Mouse (Mus musculus): ENCODE data around the gene Ltbp2. TPM values are rescaled to one million over a fixed set of nuclear protein-coding genes. Genes with fewer than 3 reads are reported as not detected.
A peak's percentile ranks its signal among the peaks of the same experiment; 100 is the strongest.

Ltbp2 gene
- polyA plus RNA-seq, 2 experiments, result 5.2 to 12.3 TPM

DNA sequence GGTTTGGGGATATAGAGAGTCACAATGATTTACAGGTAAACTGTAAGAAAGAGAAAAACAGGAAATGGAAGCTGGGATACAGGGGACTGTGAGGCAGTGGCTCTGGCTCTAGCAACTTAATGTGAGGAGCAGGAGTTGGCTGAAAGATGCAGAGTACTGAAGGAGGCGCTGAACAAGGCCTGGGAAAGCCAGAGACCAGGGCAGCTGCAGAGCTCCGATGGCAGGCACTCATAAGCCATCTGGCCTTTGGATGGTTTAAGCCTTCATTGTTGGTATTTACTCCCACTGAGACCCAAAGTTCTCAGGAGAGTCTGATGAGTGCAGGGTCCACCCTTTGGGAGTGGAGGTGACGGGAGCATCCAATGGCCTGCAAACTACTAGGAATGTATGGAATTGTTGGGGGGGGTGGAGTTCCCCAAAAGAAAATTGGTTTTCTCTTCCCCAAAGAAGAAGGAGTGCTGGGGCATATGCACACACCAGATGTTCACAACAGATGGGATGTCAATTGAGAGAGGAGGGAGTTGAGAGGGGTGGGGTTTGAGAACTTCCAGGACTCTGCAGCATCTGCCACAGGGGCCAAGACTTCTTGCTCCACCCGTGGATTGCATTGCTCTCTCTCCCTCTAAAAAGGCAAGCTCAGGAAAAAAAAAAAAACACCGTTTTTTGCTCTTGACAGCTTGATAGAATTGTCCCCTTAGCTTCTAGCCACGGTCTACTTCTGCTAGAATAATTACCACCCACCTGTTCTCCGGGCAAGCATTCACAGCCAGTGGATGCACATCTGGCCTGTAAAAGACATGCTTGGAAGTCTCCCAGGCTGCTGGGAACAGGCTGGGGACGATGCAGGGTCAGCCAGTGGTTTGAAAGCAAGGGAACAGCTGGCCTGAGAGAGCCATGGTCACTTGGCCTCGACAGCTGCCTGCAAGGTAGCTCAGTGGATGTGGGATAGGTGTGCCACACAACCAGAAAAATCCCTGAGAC lies 17.6 kb upstream of the Ltbp2 start:
- Histone ChIP-seq H3K4me1 (ENCODE audit: control insufficient read depth, insufficient read depth, low read length) (no peaks in the 10 kb centered on the region; the same call in 1 of the 2 replicates), H3K9ac (ENCODE audit: low read depth, low read length, severe bottlenecking) (no peak overlapping the region), H3K4me2 (replicated peaks; ENCODE audit: low read depth, low read length, severe bottlenecking) (no peak overlapping the region), H3K36me3 (ENCODE audit: control insufficient read depth, insufficient read depth, low read length) (no peaks in the 10 kb centered on the region), H3K27me3 (ENCODE audit: control insufficient read depth, insufficient read depth, low read length) (no peaks in the 10 kb centered on the region), H3K4me3 (replicated peaks; ENCODE audit: low read length) (no peak overlapping the region), H3K9me3 (ENCODE audit: control insufficient read depth, low read length) (no peaks in the 10 kb centered on the region), H3K27ac (replicated peaks; ENCODE audit: low read depth, low read length) (no peak overlapping the region)
- ATAC-seq (ENCODE audit: low FRiP score, low read depth) (peak; percentile 88), DNase-seq (ENCODE audit: low spot score) (peak; percentile 64)
- TF ChIP-seq POLR2A (IDR thresholded peaks at IDR 0.05; ENCODE audit: borderline replicate concordance, extremely low read depth, insufficient read depth, insufficient read length), result no peak
- 22% methylated on average over 9 of the region's 9 CpGs for WGBS

DNA sequence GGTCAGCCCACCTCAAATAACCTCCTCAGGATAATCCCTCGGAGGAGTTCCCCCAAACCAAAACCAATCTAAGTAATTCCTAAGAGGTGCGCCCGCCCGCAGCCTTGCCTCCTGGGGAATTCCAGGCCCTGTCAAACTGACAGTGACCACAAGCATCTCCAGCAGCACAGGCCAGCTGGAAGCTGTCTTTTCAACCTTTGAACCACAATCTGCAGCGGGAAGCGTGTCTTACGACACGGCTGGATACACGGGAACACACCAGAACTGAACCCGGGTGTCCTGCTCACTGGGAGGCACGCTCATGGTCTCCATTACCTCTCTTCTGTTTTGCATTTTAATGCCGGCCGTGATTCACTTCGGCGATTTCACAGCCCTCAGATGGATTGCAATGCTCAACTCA lies 14.0 kb upstream of the Ltbp2 start:
- no peaks in the 10 kb centered on the region for H3K27me3 ChIP-seq (ENCODE audit: control insufficient read depth, insufficient read depth, low read length)
- DNase-seq (ENCODE audit: low spot score) (no peak), ATAC-seq (ENCODE audit: low FRiP score, low read depth) (no peak)
- 64% methylated on average over 15 of the region's 15 CpGs for WGBS
- H3K4me1 ChIP-seq (ENCODE audit: control insufficient read depth, insufficient read depth, low read length), result no peaks in the 10 kb centered on the region; the same call in 1 of the 2 replicates
- no peak overlapping the region for H3K4me3 ChIP-seq (replicated peaks; ENCODE audit: low read length)
- no peak overlapping the region for H3K9ac ChIP-seq (ENCODE audit: low read depth, low read length, severe bottlenecking)
- H3K4me2 ChIP-seq (replicated peaks; ENCODE audit: low read depth, low read length, severe bottlenecking), result no peak overlapping the region
- H3K9me3 ChIP-seq (ENCODE audit: control insufficient read depth, low read length), result no peaks in the 10 kb centered on the region
- no peak for TF ChIP-seq POLR2A (IDR thresholded peaks at IDR 0.05; ENCODE audit: borderline replicate concordance, extremely low read depth, insufficient read depth, insufficient read length)
- H3K36me3 ChIP-seq (ENCODE audit: control insufficient read depth, insufficient read depth, low read length), result no peaks in the 10 kb centered on the region
- H3K27ac ChIP-seq (replicated peaks; ENCODE audit: low read depth, low read length), result no peak overlapping the region

DNA sequence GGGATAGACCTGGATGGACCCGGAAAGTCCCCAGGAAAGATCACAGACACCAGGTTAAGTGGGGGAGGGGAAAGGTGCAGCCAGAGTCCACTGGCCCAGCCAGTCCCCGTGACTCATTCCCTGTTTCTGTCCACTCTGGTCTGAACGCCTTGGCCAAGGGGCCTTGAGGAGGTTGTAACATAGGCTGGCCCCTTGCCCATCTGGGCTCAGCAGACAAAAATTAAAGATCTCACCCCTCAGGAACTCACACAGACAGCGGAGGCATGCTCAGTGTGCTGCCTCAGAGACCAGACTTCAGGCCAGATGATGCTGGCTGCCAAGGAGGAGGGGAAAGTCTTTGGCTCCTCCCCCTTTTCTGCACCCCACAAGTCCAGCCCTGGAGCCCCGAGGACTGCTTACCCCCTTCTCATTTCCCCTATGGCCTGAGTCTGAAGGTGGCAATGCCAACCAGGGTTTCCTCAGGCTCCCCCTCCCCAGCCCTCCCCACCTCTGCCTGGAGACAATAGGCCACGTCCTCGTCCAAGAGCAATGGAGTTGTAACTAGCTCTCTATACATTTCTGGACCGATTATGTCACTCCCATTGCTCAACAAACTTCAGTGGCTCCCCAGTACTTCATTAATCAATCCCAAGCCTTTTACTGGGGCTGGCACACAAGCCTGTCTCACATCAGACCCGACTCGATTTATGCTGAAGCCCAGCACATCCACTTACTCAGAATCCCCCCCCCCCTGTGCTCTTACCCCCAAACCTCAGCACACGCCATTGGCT lies 9.0 kb upstream of the Ltbp2 start:
- Histone ChIP-seq H3K4me3 (replicated peaks; ENCODE audit: low read length) (no peak overlapping the region), H3K27me3 (ENCODE audit: control insufficient read depth, insufficient read depth, low read length) (no peaks in the 10 kb centered on the region), H3K4me2 (replicated peaks; ENCODE audit: low read depth, low read length, severe bottlenecking) (no peak overlapping the region), H3K9me3 (ENCODE audit: control insufficient read depth, low read length) (no peaks in the 10 kb centered on the region), H3K9ac (ENCODE audit: low read depth, low read length, severe bottlenecking) (no peak overlapping the region), H3K4me1 (ENCODE audit: control insufficient read depth, insufficient read depth, low read length) (no peaks in the 10 kb centered on the region), H3K36me3 (ENCODE audit: control insufficient read depth, insufficient read depth, low read length) (no peaks in the 10 kb centered on the region), H3K27ac (replicated peaks; ENCODE audit: low read depth, low read length) (no peak overlapping the region)
- ATAC-seq (ENCODE audit: low FRiP score, low read depth), result no peak
- TF ChIP-seq POLR2A (IDR thresholded peaks at IDR 0.05; ENCODE audit: borderline replicate concordance, extremely low read depth, insufficient read depth, insufficient read length), result no peak
- DNase-seq (ENCODE audit: low spot score), result no peak
- WGBS, result 68% methylated on average over 11 of the region's 11 CpGs

GRCm38 (mm10) chr12:84884423-84885076 lies 8.2 kb upstream of the Ltbp2 start:
- no peak overlapping the region for H3K4me2 ChIP-seq (replicated peaks; ENCODE audit: low read depth, low read length, severe bottlenecking)
- no peak for ATAC-seq (ENCODE audit: low FRiP score, low read depth)

DNA sequence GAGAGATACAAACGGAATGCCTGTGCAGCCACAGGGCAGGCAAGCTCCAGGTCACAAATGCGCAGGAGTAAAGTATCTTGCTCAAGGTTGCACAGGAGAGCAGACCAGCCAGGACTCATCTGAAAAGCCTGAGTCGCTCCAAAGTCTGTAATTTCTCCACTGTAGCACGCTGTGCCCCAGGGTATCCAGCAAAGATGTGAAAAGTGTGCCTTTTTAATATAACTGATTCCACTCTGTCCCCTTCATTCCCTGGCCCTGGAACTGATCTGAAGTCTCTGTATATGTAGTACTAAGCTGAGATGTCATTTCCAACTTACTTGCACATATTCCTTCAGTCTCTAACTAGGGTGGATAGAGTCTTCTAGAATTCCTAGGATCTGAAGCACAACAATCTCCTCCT lies 6.5 kb upstream of the Ltbp2 start:
- no peak overlapping the region for H3K4me3 ChIP-seq (replicated peaks; ENCODE audit: low read length)
- ATAC-seq (ENCODE audit: low FRiP score, low read depth) (no peak), DNase-seq (ENCODE audit: low spot score) (no peak)
- TF ChIP-seq POLR2A (IDR thresholded peaks at IDR 0.05; ENCODE audit: borderline replicate concordance, extremely low read depth, insufficient read depth, insufficient read length), result no peak
- 70% methylated on average over 4 of the region's 4 CpGs for WGBS
- no peaks in the 10 kb centered on the region for H3K36me3 ChIP-seq (ENCODE audit: control insufficient read depth, insufficient read depth, low read length)
- H3K27me3 ChIP-seq (ENCODE audit: control insufficient read depth, insufficient read depth, low read length), result peaks cover 13% of the 10 kb centered on the region
- no peak overlapping the region for H3K9ac ChIP-seq (ENCODE audit: low read depth, low read length, severe bottlenecking)
- H3K9me3 ChIP-seq (ENCODE audit: control insufficient read depth, low read length), result no peaks in the 10 kb centered on the region
- no peak overlapping the region for H3K27ac ChIP-seq (replicated peaks; ENCODE audit: low read depth, low read length)
- no peak overlapping the region for H3K4me2 ChIP-seq (replicated peaks; ENCODE audit: low read depth, low read length, severe bottlenecking)
- no peaks in the 10 kb centered on the region for H3K4me1 ChIP-seq (ENCODE audit: control insufficient read depth, insufficient read depth, low read length)

More at GRCm38 (mm10) chr12:84884423-84885076, 8.2 kb upstream of the Ltbp2 start:
- 84% methylated on average over 7 of the region's 7 CpGs for WGBS
- H3K4me1 ChIP-seq (ENCODE audit: control insufficient read depth, insufficient read depth, low read length), result no peaks in the 10 kb centered on the region
- no peak overlapping the region for H3K9ac ChIP-seq (ENCODE audit: low read depth, low read length, severe bottlenecking)
- H3K27ac ChIP-seq (replicated peaks; ENCODE audit: low read depth, low read length), result no peak overlapping the region
- no peak overlapping the region for H3K4me3 ChIP-seq (replicated peaks; ENCODE audit: low read length)
- DNase-seq (ENCODE audit: low spot score), result no peak
- TF ChIP-seq POLR2A (IDR thresholded peaks at IDR 0.05; ENCODE audit: borderline replicate concordance, extremely low read depth, insufficient read depth, insufficient read length), result no peak
- no peaks in the 10 kb centered on the region for H3K36me3 ChIP-seq (ENCODE audit: control insufficient read depth, insufficient read depth, low read length)
- H3K27me3 ChIP-seq (ENCODE audit: control insufficient read depth, insufficient read depth, low read length), result no peaks in the 10 kb centered on the region
- no peaks in the 10 kb centered on the region for H3K9me3 ChIP-seq (ENCODE audit: control insufficient read depth, low read length)
